Mouse (Mus musculus) embryonic fibroblast, embryonic 13.5 days (primary cell): ENCODE results near the gene Slc44a1.

ENCODE experiments used
- CTCF ChIP-seq: IDR thresholded peaks from 2 replicates; pipeline ENCODE4 v1.5.1; 2011; ENCODE audit warnings: mild to moderate bottlenecking, control low read depth, low read length, moderate library complexity, borderline replicate concordance; ENCODE audit not compliant: insufficient read depth
- POLR2A ChIP-seq: IDR thresholded peaks from 2 replicates; pipeline ENCODE4 v1.6.1; 2011; ENCODE audit warnings: low read depth, mild to moderate bottlenecking, control low read depth, low read length, moderate library complexity

- TF ChIP-seq POLR2A (no peak), CTCF (no peak)
Observed at GRCm38 (mm10) chr4:53437110-53437755, 3.0 kb upstream of the Slc44a1 start.
